Mouse (Mus musculus) layer of hippocampus, postnatal 36 days (tissue): ENCODE results near the gene Msl1. TPM values are rescaled to one million over a fixed set of nuclear protein-coding genes. Genes with fewer than 3 reads are reported as not detected.
A peak's percentile ranks its signal among the peaks of the same experiment; 100 is the strongest.

Source experiments
- DNase-seq, 2 experiments: peaks; one replicate each; pipeline ENCODE4 v3.0.0; 2022
- total RNA-seq, 2 experiments: library from RNA; stranded (reverse); gene quantifications; 2 replicates each; pipeline ENCODE4 v1.2.3; 2021

Gene Msl1
- total RNA-seq, 2 experiments from 2014 or later = 185 to 187 TPM

GRCm38 (mm10) chr11:98846865-98847604, 51.7 kb downstream of the Msl1 start:
- DNase-seq = no peak

- no peak for DNase-seq
Measured at GRCm38 (mm10) chr11:98849196-98849894, 54.0 kb downstream of the Msl1 start.

- peak in 1 of 2 experiments; percentile 65 for DNase-seq
Measured at GRCm38 (mm10) chr11:98850100-98851093, 55.1 kb downstream of the Msl1 start.

- no peak for DNase-seq
Measured at GRCm38 (mm10) chr11:98854116-98854515, 58.8 kb downstream of the Msl1 start.

- no peak for DNase-seq
Measured at GRCm38 (mm10) chr11:98854659-98855058, 59.3 kb downstream of the Msl1 start.

Other genes starting within 250 kb of the Msl1 start
- gene Ikzf3, start 249.5 kb upstream of the Msl1 start, total RNA-seq = not detected
- not detected for gene Zpbp2, start 244.4 kb upstream of the Msl1 start, total RNA-seq
- gene Ormdl3, start 208.1 kb upstream of the Msl1 start, total RNA-seq = 10 to 100 TPM; 55.7 to 61.4 TPM
- gene Lrrc3c, start 197.2 kb upstream of the Msl1 start, total RNA-seq = not detected
- gene Gm12355, start 169.9 kb upstream of the Msl1 start, total RNA-seq = 10 to 100 TPM; 12.8 to 16.2 TPM
- gene Gsdma3, start 169.2 kb upstream of the Msl1 start, total RNA-seq = under 1 TPM in 1 of 2 experiments, not detected in 1; 0.25 TPM
- gene Gsdma2, start 148.8 kb upstream of the Msl1 start, total RNA-seq = not detected
- gene Gsdma, start 131.2 kb upstream of the Msl1 start, total RNA-seq = not detected
- gene Psmd3, start 113.0 kb upstream of the Msl1 start, total RNA-seq = 100 to 1,000 TPM; 125 to 126 TPM
- not detected for gene Csf3, start 94.3 kb upstream of the Msl1 start, total RNA-seq
- gene Med24, start 66.1 kb upstream of the Msl1 start, total RNA-seq = 100 to 1,000 TPM; 127 to 140 TPM
- gene Thra, start 54.9 kb upstream of the Msl1 start, total RNA-seq = 100 to 1,000 TPM; 956 to 985 TPM
- gene Nr1d1, start 20.2 kb upstream of the Msl1 start, total RNA-seq = 10 to 100 TPM; 59.1 to 78.4 TPM
- gene Casc3, start 9.4 kb downstream of the Msl1 start, total RNA-seq = 10 to 100 TPM; 52.2 to 61.2 TPM
- gene Rapgefl1, start 41.3 kb downstream of the Msl1 start, total RNA-seq = 100 to 1,000 TPM; 204 to 218 TPM
- gene Wipf2, start 68.1 kb downstream of the Msl1 start, total RNA-seq = 10 to 100 TPM; 67.3 to 72.9 TPM
- gene Cdc6, start 112.3 kb downstream of the Msl1 start, total RNA-seq = under 1 TPM; 0.50 to 0.88 TPM
- 10 to 100 TPM; 18.5 to 18.7 TPM for gene Rara, start 132.3 kb downstream of the Msl1 start, total RNA-seq
- gene Gjd3, start 187.5 kb downstream of the Msl1 start, total RNA-seq = 1 to 10 TPM in 1 of 2 experiments, under 1 TPM in 1; 0.96 to 1.1 TPM
- gene Top2a, start 228.7 kb downstream of the Msl1 start, total RNA-seq = 1 to 10 TPM; 2.7 to 3.3 TPM
- 10 to 100 TPM; 71.4 to 72.1 TPM for gene Igfbp4, start 245.7 kb downstream of the Msl1 start, total RNA-seq